Mouse (Mus musculus) left cerebral cortex, postnatal 10 days (tissue): ENCODE measurements around the gene Gpr4. TPM values are rescaled to one million over a fixed set of nuclear protein-coding genes. Genes with fewer than 3 reads are reported as not detected.

ENCODE experiments used
- DNase-seq, 2 experiments: peaks; one replicate each; pipeline ENCODE4 v3.0.0; 2021 to 2022; ENCODE audit warnings: low spot score in 2 of 2, mixed read lengths in 1 of 2; ENCODE audit errors: extremely low spot score in 1 of 2
- intact Hi-C: fragments of 180-260 bp; cut with DNase I; formaldehyde crosslinking; loops from one replicate; pipeline ENCODE4 v1.15.1; 2025
- total RNA-seq, 2 experiments: library from RNA; stranded (reverse); gene quantifications; 2 replicates each; pipeline ENCODE4 v1.2.3; 2021

The Gpr4 gene
- total RNA-seq = 1 to 10 TPM; 4.8 to 5.0 TPM

DNA sequence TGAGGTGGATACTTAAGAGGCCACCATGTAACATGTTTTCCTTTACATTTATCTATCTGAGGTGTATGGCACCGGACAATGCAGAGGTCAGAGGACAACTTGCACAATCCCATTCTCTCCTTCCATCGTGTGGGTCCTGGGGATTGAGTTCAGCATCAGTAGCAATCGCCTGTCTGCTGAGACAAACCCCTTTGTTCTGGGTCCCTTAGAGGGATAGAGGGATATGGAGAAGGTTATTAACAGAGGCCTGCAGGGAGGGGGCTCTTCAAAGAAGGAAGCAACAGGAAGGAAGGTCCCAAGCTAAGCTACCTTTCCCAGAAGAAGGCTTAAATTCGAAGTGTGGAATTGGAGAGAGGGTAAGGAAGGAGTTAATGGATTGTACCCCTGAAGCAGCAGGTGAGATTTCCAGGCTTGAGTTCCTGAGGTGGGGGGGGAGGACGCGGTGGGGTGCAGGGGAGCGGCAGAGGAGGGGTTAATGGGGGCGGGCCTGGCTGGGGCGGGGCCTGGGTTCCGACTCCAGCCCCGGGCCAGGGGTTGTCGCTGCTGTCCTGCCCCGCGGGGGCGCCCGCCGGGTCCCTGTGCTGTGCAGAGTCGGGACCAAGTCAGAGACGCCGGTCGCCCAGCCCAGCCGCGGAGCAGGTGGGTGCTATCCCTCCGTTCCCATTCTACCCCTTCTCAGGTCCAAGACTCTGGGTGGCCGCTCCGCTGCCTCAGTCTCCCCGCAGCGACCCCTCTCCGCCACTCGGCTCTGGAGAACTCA is at the start of gene Gpr4:
Gpr4 (plus strand) TSS at position 543 of the 760 bp plus-strand sequence.
- intact Hi-C loops = loop anchor here (10.0 kb wide), 1 partner anchor 147 kb away; no protein-coding TSS in a partner anchor
- DNase-seq = peak in 1 of 2 experiments; percentile 82

DNA sequence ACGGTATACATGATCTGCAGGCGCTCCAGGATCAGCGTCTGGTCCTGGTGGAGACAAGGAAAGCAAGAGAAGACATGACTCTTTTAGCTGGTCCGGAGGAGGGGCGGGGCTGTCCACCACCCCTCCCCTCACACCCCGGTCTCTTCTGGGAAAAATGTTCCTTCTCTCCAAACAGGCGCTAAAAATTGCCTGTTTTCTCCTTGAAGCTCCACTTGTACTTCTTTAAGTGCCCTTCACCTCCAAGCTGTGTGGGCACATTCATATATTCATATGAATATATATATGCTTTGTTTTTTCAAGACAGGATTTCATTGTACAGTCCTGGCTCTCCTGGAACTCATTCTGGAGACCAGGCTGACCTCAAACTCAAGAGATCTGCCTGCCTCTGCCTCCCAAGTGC is 49.4 kb upstream of the Gpr4 start:
- intact Hi-C loops = no loop called here
- no peak for DNase-seq

DNA sequence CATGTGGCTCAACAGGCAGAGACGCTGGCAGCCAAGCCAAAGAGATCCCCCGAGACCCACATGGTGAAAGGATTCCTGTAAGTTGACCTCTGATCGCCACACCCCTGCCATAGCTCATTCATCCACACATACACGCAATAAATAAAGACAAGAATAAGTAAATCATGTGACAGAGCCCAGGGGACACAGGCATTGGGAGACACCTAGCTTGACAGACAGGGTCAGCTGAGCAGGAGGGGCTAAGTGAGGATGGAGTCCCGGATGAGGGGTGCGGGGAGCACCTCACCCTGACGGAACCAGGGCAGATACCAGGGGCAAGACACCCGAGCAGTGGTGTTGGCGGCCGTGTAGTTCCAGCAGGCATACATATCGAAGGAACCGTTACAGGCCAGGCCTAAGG is 48.6 kb upstream of the Gpr4 start:
- no peak for DNase-seq
- intact Hi-C loops = no loop called here

DNA sequence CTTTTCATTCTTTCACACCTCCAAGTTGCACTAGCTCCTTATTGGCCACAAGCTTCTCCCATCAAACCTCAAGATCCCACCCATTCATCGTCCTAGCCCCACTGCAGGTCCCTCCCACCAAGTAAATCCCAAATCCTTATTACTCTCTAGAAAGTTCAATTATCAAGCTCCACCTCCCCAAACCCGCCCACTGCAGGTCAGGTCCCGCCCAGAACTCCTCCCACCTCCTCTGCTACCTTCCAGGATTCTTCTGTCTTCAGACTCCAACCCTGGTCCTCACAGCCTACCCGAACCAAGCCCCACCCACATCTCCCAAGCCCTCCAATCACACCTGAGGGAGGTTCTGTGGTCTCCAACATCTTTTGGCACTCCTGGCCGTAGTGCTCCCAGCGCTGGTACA is 48.1 kb upstream of the Gpr4 start:
- intact Hi-C loops = no loop called here
- DNase-seq = no peak

DNA sequence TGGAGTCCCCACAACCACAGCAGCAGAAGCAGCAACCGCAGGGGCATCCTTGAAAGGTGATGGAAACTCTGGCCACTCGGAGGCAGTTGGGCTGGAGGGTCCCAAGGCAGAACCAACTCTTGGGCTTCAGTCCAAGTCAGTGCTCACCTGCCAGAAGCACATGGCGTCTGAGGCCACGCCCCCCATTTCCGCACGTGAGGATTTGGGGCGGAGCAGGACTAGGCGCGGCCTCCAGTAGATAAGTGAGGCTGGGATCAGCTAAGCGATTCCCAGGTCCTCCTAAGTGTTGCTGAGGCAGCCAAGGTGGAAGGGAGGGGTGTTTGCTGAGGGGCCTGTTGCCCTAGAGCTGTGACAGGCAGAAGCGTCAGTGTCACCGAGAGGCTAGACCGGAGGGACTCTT is 47.4 kb upstream of the Gpr4 start:
- intact Hi-C loops = no loop called here
- DNase-seq = no peak

DNA sequence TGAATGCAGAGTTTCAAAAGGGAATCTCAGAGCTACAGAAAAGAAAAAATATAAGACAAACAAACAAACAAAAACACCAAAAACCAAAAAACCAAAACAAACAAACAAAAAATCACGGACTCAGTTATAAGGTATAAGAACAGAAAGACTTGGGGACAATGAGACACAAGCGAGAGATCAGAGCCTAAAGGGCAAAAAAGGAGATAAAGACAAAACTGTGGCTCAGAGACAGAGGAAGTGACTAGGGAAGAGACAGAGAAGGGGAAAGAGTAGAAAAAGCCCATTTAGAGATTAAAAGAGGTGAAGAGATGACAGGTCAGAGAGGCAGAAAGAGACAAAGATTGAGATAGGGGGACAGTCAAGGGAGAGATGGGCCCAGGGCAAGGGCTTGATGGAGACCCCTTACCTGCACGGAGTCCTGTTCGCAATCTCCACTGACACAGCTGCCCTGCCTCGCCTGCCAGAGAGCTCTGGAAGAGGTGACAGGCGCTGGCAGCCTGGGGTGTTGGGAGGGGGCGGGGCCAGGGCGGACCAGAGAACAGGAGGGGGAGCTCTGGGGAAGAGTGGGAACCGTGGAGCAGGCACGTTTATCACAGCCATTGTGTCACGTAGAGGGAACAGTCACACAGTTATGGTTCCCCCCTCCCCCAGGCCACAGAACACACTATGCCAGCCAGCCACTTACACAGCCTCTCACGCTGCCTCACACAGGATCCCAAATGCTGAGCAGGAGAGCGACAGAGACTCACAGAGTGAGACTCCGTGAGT is 46.5 kb upstream of the Gpr4 start, which contains the start of gene Gipr:
Gipr (minus strand) TSS at position 472 of the 768 bp plus-strand sequence.
- no peak for DNase-seq
- intact Hi-C loops = no loop called here

DNA sequence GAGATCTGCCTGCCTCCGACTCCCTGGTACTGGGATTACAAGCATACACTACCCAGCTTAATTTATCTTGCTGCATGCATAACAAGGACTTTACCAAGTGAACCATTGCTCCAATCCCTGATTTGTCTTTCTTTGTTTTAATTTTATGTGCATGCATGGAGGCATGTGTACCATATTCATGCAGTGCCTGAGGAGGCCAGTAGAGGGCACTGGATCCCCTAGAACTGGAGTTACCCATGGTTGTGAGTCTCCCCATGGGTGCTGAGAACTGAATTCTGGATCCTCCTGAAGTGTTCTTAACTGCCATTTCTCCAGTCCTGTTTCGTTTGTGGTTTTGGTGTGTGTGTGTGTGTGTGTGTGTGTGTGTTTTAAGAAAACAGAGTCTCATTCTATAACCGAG is 45.3 kb upstream of the Gpr4 start:
- intact Hi-C loops = no loop called here
- DNase-seq = no peak

DNA sequence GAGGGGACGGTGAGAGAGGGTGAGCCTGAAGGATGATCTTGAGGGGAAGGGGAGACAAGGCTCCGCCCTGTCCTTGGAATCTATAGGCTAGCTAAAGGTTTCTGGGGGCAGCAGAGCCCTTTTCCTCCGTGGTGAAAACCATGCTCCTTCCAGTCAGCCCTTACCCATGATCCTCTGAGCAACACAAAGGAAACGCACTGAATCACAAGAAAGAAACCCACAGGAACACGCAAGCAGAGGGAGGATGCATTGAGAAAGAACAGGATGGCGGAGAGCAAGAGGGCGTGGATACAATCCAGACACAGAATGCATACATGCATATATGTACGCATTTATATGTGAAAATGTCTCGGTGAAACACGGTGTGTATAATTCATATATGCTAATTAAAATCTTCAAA is 42.8 kb upstream of the Gpr4 start:
- no peak for DNase-seq
- intact Hi-C loops = no loop called here

DNA sequence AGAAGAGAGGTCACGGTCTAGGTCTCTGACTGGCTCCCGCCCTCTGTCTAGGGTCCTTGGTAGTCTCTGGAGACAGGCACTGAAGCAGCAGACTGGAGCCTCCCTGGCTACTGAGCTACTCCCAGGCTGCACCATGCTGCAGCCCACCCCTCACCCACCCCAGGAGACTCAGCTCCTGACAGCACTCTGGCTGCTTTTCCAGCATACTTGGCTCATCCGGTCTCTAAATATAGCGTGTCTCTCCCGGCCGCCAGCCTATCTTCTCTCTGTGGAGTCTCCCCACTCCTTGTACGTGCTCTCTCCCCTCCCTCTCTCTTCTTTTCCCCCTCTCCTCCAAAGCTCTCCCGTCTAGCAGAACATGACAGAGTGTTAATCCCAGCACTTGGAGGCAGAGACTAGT is 42.2 kb upstream of the Gpr4 start:
- peak; percentile 69 to 80 for DNase-seq
- intact Hi-C loops = no loop called here

DNA sequence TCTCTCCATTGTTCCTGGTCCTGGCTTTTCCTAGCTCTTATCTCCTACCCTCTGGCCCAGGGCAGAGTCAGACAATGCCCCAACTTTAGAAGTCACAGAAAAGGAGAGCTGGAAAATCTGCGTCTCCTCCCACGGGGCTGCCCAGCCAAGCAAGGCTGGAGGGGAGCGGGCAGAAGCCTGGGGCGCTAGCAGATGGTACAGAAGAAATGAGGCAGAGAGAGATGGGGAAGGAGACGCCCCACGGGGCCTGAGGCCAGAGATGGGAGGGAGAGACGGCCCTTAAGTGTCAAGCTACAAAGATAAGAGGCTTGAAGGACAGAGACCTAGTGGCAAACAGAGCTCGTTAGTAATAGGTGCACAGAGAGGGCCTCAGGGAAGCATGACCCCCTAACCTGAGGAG is 40.5 kb upstream of the Gpr4 start:
- intact Hi-C loops = no loop called here
- DNase-seq = no peak

DNA sequence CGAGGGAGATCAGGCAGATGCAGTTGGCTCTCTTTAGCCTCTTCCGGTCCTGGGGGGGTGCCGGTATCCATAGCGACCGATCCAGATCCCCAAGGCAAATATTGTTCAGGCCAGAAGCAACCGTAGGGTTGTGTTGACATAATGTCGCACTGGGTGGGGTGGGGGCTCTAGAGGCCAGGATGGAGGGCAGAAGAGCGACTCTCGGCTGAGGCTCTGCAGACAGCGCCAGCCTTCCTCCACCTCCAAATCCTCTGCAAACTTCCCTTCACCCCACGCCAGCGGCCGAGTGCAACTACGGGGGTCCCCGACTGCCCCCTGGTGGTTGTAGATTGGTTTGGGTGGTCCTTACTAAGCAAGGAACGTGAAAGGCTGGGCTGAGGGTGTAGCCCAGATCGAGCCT is 39.5 kb upstream of the Gpr4 start:
- intact Hi-C loops = loop anchor here (1.0 kb wide), 1 partner anchor 16 kb away; no protein-coding TSS in a partner anchor
- DNase-seq = peak; percentile 84 to 93

DNA sequence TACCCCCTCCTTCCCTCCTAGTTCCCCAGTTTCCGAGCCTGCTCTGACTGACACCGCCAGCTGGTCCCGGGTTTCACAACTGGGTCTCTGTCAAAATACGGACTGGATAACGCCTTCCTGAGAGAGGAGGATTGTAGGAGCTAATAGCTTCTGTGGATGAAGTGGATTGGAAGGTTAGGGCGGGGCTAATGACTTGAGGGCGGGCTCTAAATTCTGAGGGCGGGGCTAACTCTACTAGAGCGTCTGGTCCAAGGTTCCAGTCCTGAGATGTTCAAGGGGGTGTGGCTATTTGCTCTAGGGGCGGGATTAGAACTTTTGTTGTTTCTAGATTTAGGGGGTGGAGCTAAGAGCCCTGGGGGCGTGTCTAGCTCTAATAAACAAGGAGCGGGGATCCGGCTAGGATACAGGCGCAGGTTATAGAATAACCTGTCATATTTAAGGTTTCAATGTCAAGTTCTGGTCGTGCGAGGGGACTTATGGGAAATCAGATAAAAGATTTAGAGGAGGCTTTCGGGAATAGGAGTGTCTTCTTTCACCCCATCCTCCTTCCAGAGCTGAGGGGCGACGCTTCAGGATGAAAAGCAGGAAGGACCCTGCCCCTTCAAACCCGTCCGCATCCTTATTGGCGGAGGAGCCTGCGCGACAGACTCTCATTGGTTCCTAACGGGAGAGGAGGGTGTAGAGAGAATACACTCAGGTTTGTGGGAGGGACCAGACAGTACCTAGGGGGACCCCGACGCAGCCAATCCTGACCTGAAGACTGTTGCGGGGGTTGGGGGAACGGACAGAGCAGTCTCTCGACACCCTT is 36.4 kb upstream of the Gpr4 start, which contains the start of gene Eml2:
Eml2 (plus strand) TSS at position 714 of the 808 bp plus-strand sequence.
- intact Hi-C loops = no loop called here

DNA sequence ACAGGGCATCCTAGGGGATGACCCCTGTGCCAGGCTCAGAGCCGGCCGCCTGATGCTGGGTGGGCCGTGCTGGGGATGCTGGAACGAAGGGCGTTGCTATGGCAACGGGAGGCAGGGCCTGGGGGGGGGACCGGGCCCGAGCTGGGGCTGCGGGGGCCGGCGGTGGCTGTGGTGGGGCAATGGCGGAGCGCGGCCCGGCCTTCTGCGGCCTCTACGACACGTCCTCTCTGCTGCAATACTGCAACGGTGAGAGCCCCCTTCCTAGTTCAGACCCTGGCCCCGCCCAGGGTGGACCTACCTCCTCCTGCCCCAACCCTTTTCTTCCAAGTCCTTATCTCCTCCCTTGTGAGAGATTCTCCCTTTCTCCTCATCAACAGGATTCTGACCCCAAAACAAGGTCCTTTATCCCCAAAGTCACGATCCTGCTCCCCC is 35.8 kb upstream of the Gpr4 start:
- DNase-seq = peak in 1 of 2 experiments; percentile 79
- intact Hi-C loops = no loop called here

More for the DNA sequence above, 36.4 kb upstream of the Gpr4 start, which contains the start of gene Eml2:
- peak; percentile 77 to 83 for DNase-seq

DNA sequence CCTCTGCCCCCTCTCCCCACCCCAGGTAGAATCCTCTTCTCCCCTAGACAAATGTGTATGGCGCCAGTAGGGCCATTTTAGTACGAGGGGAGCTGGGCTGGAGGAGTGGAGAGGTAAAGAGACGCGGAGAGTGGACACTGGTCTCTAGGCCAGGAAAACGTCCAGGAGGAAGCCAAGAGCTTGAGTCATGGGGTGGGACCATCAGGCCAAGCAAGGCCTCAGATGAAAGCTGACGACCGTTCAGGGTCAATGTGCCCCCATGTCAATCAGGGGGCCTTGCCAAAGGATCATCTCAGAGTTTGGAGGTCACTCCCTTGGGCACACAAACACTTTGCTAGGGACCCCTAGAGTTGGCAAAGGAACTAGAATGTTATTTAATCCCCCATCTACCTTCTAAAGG is 35.1 kb upstream of the Gpr4 start:
- intact Hi-C loops = no loop called here
- DNase-seq = no peak

DNA sequence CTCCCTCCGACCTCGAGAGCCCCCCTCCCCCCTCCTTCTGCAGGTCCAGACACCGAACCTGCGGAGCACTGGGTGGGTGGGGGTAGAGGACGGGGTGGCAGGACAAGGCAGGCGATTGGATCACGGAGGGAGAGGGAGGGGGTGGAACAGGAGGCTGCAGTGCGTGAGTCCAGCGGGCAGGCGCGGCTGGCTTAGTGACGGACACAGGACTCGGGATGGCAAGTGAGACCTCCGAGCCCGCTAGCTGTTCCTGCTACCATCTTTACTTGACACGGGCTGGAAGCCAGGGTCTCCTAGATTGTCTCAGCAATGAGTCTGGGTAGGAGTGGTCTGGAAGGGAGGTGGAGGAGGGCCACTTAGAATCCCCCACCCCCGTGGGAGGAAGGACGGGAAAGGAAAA is 34.3 kb upstream of the Gpr4 start:
- peak in 1 of 2 experiments; percentile 69 for DNase-seq
- intact Hi-C loops = no loop called here

DNA sequence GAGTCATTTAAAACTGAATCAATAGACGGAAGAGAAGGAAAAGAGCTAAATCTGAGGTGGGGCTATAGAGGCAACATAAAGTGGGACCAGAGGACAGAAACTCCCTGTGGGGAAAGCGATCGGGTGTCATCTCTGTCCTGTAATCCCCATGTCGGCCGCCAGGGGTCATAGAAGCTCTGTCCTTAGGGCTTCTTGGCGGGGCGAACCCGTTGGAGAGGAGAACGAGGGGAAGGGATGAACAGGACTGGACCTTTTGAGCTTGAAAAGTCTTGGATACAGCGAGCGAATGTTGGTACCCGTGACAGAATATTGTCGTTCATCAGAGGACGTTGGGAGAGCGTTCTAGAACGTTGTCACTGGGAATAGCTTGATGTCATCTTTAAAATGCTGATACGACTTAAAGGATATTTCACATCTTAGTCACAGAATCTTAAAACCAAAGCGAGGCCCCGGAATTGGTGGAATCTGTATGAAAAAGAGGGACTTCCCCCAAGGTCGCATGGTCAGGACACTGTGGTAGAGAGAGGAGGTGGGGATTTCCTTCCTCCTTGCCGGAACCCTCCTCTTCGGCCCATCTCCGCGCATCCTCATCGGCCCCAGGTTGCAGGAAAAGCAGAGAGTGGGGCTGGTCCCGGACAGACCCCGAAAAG is 33.8 kb upstream of the Gpr4 start:
- intact Hi-C loops = no loop called here
- DNase-seq = peak; percentile 76 to 84

DNA sequence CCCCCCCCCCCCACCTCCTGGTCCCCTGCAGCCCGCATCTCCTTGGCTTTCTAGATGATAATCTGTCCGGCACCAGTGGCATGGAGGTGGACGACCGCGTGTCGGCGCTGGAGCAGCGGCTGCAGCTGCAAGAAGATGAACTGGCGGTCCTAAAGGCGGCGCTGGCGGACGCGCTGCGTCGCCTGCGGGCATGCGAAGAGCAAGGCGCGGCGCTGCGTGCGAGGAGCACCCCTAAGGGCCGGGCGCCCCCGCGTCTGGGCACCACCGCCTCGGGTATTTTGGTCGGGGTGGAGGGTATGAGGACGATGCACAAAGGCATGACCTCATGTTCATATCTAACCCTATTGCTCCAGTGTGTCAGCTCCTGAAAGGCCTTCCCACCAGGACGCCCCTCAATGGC is 33.2 kb upstream of the Gpr4 start:
- peak in 1 of 2 experiments; percentile 89 for DNase-seq
- intact Hi-C loops = no loop called here

DNA sequence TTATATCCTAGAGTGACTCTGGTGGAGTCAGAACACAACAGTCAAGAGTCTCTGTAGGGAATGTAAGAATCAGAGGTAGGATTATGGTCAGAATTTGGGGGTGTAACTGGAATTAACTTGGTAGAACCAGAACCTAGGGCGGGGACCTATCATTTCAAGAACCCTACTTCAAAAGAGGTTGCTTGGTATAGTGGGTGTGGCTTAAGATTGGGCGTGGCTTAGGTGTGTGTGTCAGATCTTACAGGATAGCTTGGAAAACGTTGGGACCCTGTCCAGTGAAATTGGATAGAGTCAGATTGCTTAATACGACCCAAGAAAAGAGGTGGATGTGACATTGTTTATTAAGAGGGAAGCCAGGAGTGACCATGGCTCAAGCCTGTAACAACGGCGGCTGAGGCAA is 32.4 kb upstream of the Gpr4 start:
- no peak for DNase-seq
- intact Hi-C loops = no loop called here
